Mouse (Mus musculus): ENCODE data around the gene Serpina3f.
"Not testable (repeated sequence)": the region's sequence is repeated elsewhere in the genome, so short reads cannot be mapped to it uniquely, and the experiment has no call there.

The Serpina3f gene

DNA sequence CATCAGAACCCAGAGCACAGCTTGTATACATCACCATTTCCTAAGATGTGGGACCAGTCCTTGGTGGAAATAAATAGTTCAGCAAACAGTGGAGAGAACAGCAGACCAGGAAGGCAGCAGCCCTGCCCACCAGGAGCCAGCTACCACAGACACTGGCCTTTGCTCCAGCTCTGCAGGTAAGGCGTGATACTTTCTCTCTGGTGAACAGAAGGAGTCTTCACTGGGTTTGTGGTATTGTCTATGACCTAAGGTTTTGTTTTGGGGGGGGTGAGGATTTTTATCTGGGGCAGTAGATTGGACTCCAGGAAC lies at the start of gene Serpina3f:
Serpina3f (plus strand) TSS at position 100 of the 309 bp plus-strand sequence.
- no peak for DNase-seq (ENCODE audit: low read depth, low spot score)

DNA sequence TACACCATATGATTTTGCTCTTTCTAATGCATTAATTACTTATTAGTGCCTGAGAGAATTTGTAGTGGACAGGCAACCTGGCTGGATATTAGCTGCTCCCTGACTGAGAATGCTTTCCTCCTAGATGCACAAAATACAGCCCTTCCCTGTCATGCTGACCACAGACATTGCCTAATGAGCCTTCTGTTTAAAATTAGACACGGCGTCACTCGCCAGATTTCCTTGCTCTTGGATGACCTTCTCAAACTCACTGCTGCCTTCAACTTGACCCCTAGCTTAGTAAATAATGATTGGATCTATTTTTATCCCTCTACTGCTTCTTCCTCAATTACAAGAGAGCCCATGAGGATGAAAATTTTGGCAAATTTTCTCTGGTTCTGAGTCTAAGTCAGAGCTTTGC lies 39.6 kb upstream of the Serpina3f start:
- peak; percentile 82 for DNase-seq (ENCODE audit: low read depth, low spot score)

DNA sequence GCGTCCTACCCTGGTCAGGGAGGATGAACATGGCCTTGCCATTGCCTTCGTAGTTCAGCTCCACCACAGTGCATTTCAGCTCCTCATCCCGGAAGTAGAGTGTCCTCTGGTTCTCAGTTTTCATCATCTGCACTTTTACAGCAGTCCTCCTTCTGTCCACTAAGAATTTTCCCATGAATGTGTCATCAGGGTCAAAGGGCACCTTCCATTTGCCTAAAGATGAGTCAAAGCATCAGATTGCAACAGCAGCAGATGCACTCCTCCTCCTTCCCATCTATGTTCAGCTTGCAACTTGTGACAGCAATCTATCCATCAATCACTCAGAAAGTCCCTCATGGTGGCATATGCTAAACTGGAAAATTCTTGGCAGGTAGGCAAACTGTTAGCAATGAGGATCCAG lies 38.7 kb upstream of the Serpina3f start:
- no peak for DNase-seq (ENCODE audit: low read depth, low spot score)

DNA sequence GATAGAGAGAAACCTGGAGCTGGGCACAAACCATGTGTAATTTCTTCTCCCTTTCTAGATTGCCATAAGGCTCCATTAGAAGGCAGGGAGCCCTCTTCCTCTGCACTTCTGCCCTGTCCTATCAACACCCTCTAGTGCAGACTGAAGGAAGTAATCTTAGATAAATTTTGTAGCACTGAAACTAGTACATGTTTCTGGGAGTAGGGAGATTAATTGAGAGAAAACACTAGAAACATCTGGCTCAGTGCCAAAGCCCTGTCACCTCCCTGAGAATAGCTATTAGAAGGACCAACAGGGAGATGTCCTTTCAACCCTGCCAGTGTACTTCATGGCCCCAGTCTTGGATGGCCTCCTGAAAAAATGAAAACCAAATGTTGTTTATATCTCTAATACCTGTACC lies 35.8 kb upstream of the Serpina3f start:
- peak; percentile 32 for DNase-seq (ENCODE audit: low read depth, low spot score)

DNA sequence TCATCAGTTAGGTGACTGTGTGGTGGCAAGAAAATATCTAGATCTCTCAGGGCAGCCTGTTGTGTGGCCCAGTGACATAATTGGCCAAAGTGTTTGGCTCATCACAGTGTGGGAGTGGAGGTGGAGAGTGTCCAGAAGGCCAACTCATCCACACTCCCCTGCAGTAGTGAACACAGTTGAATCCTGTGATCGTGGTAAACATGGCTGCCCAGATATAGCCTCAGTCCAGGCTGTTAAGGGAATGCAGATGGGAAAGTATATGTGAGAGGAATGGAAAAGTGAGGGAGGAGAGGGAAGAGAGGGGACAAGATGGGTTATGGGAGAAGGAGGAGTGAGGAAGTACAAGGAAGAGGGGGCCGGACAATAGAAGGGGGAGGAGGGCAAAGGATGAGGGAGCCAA lies 35.4 kb upstream of the Serpina3f start:
- peak; percentile 27 for DNase-seq (ENCODE audit: low read depth, low spot score)

DNA sequence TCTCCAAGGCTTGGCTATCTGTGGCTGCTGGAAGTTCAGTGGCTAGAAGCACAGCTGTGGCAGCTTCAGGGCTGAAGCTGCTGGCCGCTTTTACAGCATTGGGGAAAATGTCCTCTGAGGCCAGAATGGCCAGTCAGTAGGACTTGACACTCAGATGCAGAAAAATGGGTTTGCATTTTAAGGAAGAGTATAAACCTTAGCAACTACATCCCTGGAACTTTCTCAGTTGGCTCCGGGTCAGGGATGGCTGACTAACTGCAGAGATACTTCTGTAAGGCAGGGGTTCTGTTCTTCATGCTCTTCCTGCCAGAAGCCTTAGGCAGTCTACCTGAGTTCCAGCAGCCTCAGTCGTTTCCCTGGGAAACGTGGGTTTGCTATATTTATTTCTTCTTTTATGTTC lies 29.3 kb upstream of the Serpina3f start:
- peak; percentile 51 for DNase-seq (ENCODE audit: low read depth, low spot score)

DNA sequence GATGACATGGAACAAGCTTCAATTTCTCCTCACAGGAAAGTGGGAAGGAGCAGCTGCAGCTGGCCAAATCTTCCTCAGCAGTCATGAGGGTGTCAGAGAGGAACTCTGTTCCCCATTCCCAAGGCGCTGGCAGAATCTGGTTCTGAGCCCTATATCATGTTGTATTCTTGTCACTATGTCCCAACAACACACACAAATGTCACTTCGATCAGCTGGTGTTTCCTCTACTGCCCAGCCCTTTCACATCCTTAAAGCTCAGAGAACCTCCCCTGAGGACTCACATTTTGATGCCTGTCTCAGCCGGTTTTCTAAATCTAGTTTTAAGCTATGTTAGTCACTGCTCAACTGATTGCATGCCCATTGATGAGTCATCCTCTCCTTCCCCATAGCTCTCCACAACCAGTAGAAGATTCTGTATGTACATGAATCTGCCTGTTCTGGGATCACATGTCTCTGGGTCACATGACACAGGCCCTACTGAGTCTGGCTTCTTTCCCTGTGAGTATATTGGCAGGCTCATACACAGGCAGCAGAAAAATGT lies 28.2 kb upstream of the Serpina3f start:
- peak; percentile 95 for DNase-seq (ENCODE audit: low read depth, low spot score)

DNA sequence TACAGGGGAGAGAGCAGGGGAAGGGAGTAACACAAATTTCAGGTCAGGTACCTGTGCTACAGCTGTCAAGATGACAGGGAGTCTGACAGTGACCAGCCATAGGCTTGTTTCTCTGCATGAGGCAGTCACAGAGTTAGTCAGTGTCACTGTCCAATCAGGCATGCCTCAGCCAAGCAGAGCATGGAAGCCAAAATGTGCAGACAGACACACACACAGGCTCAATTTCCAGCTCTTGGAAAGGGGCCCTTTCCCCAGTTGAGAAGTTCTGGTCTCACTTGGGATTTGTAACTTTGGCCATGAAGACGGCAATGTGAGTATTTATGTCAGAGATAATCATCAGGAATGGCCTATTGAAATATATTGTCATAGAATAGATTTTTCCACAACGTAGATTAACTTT lies 25.1 kb upstream of the Serpina3f start:
- DNase-seq (ENCODE audit: low read depth, low spot score), result no peak

DNA sequence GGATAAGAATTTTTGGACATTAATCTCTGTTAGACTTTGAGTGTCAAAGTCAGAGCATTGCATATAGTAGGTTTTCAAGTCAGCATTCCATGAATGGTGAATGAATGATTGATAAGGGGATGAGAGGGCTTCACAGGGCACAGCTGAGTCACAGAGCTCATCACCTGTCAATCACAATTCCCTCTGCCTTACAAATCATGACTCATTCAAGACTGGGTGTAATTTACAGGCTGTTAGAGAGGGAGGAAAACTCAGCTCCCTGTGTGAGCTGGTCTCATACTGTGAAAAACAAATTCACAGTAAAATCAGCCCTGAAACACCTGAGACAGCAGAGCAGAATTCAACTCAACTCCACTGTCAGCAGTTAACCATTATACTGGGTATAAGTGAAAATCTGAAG lies 23.5 kb upstream of the Serpina3f start:
- peak; percentile 66 for DNase-seq (ENCODE audit: low read depth, low spot score)

DNA sequence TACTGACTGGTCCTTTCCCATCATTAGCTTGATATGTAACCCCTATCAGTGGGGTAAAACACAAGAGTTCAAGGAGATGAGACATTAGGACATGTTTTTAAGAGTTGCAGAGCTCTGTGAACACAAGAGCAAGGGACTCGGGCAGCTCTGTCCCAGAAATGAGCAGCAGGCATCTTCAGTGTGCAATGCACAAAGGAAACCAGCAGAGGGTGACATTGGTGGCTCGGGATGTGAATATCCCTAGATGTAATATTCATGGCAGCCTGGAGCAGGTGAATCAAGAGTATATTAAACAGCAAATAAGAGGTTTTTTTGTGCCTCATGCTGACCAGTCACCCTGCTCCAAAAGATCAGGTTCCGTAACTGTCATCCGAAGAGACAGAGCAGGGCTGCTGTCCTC lies 5.2 kb upstream of the Serpina3f start:
- no peak for DNase-seq (ENCODE audit: low read depth, low spot score)

DNA sequence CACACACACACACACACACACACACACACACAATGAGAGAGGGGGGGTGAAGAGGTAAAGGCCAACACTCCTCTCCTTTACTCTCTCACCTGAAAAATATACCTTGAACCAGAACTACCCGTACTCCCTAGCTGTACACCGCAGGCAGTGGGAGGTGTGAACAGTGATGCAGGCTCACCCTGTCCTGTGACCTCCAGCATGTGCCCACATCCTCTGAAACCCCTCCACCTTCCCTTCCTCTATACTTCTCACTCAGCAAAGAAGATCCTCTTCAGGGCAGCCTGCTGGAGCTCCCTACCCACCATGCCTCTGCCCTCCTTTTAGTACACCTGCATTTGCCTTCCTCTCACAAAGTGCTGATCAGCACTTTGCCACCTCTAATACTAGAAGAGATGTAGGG lies 4.5 kb upstream of the Serpina3f start:
- no peak for DNase-seq (ENCODE audit: low read depth, low spot score)

DNA sequence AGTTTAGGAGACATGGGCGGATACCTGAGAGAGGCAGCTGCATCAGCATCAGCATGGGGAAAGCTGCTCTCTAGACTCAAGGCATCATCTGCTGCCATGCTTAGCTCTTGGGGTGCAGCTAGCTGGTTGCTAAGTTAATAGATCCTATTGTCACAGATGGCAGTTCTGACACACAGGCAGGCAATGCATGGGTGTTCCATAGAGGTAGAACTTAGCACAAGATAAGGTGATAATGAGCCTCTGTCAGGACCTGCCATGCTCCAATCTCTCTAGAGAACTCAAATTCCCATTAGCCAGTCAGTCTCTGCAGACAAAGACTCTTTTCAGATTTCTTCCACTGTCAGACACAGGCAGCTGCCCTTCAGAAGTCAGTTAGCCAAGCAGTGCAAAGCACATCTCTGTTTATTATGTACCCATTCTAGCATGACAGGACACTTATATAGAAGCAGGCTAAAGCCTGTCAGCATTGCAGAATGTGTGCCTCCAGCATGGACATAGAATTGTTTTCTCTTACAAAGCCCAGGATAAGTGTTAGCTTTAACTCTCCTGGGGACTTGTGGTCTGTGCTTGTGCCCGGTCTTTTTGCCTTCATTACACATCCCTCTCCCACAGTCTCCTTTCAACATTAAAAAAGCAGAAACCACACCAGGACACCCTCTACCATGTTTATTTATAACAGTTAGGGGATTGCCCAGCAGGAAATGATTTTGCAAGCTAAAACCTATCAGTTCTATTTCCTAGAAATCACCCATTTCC lies 477 bp upstream of the Serpina3f start:
- no peak for DNase-seq (ENCODE audit: low read depth, low spot score)

DNA sequence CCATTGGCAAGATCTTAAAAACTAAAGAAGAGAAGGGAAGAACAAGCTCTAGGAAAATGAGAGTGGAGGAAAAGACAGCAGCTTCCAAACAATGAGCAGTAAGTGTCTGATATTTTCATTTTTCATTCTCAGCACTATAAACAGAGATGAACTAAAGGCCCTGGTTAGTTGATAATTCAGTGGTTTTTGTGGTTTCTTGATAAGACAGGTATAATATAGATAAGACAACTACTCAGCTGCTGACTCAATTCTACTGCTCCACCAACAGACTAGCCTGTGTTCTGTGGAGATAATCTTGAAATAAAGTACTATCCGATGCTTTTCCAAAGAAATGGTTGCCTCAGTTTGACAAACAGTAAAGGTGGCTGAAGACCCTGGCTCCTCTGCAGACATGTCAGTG lies 905 bp downstream of the Serpina3f start:
- DNase-seq (ENCODE audit: low read depth, low spot score), result no peak

DNA sequence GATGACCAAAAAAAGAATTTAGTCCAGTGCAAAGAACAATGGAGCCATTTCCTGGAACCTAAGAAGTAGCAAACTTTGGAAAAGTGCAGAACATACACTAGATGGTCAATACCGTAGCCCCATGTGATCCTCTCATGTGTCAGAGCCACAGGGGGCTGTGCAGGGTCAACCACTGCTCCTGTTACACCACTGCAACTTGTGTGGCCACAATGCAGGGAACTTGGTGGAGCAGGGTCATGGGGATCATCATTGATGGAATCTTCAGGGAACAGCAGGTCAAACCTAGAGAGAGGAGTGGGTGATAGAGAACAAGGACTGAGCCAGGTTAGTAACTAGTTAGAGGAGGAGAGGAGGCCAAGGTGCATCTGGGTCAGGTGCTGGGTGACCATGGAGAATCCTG lies 7.3 kb downstream of the Serpina3f start:
- no peak for DNase-seq (ENCODE audit: low read depth, low spot score)

DNA sequence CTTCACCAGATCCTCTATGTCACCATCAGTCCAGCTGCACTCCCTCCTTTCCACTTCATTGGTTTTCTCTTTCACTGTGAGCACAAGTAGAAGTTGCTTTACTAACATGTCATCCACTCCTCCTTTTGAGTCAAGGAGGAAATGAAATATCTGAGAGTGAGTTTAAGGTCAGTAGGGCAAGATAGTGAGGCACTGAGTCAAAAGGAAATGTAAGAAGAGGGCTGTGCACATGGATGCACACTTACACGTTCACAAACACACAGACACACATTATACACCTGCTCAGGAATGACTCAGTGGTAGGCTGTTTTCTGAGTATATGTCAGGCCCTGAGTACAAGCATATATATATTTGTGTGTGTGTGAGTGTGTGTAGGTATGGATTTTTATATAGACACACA lies 9.3 kb downstream of the Serpina3f start:
- DNase-seq (ENCODE audit: low read depth, low spot score), result no peak

DNA sequence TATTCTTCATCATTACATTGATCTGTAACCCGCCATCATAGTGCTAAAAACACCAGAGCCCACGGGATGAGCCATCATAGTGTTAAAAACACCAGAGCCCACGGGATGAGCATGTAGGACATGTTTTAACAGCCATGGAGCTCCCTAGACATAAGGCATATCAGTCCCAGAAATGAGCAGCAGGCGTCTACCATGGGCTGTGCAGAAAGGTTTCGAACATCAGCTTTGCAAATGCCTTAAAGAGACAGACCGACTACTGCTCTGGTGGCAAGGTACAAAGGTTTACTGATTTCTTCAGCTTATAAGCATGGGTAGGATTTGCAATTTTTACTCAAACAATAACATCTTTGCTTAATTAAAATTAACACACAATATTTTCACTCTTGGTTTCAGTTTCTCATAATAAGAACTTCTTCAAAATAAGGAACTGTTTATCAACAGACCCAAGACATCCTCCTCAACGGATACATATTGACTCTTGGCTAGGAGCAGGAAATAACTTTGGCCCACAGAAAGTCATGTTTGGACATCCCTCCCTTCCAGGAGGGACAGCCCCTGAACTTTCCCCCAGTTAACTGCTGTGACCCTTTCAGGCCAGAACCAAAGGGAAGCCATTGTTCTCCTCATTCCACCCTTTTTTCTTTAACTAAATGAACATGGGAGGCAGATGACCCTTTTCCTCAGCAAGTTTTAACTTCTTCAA lies 10.4 kb downstream of the Serpina3f start:
- no peak for DNase-seq (ENCODE audit: low read depth, low spot score)

DNA sequence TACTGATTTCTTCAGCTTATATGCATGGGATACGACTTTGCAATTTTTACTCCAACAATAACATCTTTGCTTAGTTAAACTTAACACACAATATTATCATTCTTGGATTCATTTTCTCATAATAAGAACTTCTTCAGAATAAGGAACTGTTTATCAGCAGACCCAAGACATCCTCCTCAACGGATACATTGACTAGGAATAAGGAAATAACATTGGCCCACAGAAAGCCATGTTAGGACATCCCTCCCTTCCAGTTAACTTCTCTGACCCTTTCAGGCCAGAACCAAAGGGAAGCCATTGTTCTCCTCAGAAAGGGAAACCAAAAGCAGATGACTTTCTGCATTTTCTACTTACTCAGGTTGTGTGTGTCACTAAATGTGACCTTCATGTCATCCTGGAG lies 16.4 kb downstream of the Serpina3f start:
- no peak for DNase-seq (ENCODE audit: low read depth, low spot score)

DNA sequence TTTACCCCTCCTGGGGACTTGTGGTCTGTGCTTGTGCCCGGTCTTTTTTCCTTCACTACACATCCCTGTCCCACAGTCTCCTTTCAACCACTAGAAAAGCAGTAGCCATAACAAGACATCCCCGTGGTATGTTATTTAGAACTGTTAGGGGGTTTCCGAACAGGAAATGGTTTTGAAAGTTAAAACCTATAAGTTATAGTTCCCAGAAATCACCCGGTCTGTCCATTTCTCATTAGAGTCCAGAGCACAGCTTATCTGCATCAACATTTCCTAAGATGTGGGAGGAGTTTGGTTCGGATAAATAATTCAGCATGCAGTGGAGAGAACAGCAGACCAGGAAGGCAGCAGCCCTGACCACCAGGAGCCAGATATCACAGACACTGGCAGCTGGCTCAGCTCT lies 21.6 kb downstream of the Serpina3f start, which contains the start of gene Serpina3g:
Serpina3g (plus strand) TSS at position 331 of the 400 bp plus-strand sequence.
- peak; percentile 41 for DNase-seq (ENCODE audit: low read depth, low spot score)

DNA sequence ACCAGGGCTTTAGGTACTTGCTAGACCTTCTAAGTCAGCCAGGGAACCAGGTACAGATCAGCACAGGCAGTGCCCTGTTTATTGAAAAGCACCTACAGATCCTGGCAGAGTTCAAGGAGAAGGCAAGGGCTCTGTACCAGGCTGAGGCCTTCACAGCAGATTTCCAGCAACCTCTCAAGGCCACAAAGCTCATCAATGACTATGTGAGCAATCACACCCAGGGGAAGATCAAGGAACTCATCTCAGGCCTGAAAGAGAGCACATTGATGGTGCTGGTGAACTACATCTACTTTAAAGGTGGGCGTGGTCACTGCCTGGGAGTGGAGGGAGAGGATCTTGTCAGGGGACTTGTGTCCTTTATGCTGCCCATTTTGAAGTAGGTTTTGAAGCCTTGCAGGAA lies 23.7 kb downstream of the Serpina3f start:
- not testable (repeated sequence) for DNase-seq (ENCODE audit: low read depth, low spot score)

DNA sequence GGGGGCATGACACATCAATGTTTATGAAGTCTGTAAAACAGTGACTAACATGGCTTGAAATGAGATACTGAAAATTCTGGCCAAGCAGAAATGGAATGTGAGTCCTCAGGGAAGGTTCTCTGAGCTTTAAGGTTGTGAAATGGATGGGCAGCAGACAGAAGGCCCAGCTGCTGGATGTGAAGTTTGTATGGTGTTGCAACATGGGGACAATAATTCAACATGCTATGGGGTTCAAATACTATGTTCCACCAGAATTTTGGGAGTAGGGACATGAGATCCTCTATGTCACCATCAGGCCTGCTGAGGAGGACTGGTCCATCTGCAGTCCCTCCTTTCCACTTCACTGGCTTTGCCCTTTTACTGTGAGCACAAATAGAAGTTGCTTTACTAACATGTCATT lies 29.0 kb downstream of the Serpina3f start:
- no peak for DNase-seq (ENCODE audit: low read depth, low spot score)

DNA sequence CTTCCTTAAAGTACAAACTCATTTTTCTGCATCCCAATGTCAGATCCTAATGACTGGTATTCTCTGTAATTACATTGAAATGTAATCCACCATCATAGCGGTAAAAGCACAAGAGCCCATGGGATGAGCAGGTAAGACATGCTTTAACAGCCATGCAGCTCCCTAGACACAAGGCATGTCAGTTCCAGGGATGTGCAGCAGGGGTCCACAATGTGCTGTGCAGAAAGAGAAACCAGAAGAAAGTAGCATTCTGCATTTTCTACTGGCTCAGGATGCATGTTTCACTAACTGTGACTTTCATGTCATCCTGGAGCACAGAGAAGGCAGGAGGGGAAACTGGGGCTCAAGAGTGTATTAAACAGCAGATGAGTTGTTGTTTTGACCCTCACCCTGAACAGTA lies 30.7 kb downstream of the Serpina3f start:
- no peak for DNase-seq (ENCODE audit: low read depth, low spot score)

DNA sequence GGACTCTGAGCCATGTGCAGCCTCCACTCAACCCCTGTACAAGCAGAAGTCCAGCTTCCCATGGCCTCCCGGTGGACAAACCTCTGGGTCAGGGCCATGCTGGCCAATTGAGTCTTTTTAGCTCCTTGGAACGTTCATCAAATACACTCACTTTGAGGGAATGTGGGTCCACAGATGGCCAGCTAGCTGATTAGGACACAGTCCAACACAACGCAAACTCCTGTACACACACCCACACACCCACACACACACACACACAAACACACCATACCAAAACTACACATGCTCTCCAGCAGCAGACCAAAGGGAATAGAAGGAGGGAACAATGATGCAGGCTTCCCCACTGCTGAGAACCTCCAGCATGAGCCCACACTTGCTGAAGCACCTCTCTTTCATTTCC lies 31.3 kb downstream of the Serpina3f start:
- no peak for DNase-seq (ENCODE audit: low read depth, low spot score)

DNA sequence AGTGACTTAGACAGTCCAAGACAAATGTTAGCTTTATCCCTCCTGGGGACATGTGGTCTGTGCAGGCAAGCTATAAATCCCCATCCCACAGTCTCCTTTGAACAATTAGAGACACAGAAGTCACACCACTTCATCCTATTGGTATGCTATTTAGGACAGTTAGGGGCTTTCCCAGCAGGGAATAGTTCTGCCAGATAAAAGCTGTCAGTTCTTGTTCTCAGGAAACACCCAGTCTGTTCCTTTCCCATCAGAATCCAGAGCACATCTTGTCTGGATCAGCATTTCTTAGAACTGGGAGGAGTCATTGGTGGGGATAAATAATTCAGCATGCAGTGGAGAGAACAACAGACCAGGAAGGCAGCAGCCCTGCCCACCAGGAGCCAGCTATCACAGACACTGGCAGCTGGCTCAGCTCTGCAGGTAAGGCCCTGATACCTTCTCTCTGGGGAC lies 33.2 kb downstream of the Serpina3f start:
- peak; percentile 69 for DNase-seq (ENCODE audit: low read depth, low spot score)

All from 3T3-L1 (cell line).